Mouse (Mus musculus) midbrain, embryonic 12.5 days (tissue): ENCODE measurements around the gene Tmc7. TPM values are rescaled to one million over a fixed set of nuclear protein-coding genes. Genes with fewer than 3 reads are reported as not detected.

Source experiments
- ATAC-seq: fragments of 200-750 bp; cut with Nextera tagmentation; 2 replicates; pipeline ENCODE4 v1.8.0; 2017; ENCODE audit warnings: low read depth, moderate TSS enrichment, moderate library complexity; ENCODE audit not compliant: low FRiP score
- H3K27ac ChIP-seq: fragments of 300-500 bp; sonication (generic); replicated peaks from 2 replicates; pipeline ENCODE4 v1.5.1; 2016; ENCODE audit warnings: mild to moderate bottlenecking
- H3K27me3 ChIP-seq: fragments of 300-500 bp; sonication (generic); 2 replicates; pipeline ENCODE4 v1.6.1; 2016; ENCODE audit warnings: mild to moderate bottlenecking
- H3K36me3 ChIP-seq: fragments of 300-500 bp; sonication (generic); 2 replicates; pipeline ENCODE4 v1.6.1; 2016
- H3K4me1 ChIP-seq: fragments of 300-500 bp; sonication (generic); 2 replicates; pipeline ENCODE4 v1.6.1; 2016
- H3K4me2 ChIP-seq: fragments of 300-500 bp; sonication (generic); replicated peaks from 2 replicates; pipeline ENCODE4 v1.6.1; 2016; ENCODE audit warnings: mild to moderate bottlenecking, moderate library complexity
- H3K4me3 ChIP-seq: fragments of 300-500 bp; sonication (generic); 2 replicates; pipeline ENCODE4 v1.5.1; 2016; ENCODE audit warnings: mild to moderate bottlenecking
- H3K9ac ChIP-seq: fragments of 300-500 bp; sonication (generic); replicated peaks from 2 replicates; pipeline ENCODE4 v1.6.1; 2016; ENCODE audit warnings: mild to moderate bottlenecking, moderate library complexity
- H3K9me3 ChIP-seq: fragments of 300-500 bp; sonication (generic); 2 replicates; pipeline ENCODE4 v1.6.1; 2016; ENCODE audit warnings: mild to moderate bottlenecking
- WGBS: fragments of 180-500 bp; shearing (Covaris S2); methylation state at CpG from one replicate; pipeline ENCODE4 v1.1.7; 2016; 5-methylcytosine and 5-hydroxymethylcytosine counted together
- polyA plus RNA-seq: library from polyadenylated mRNA; unstranded; fragments of >200 nt; fragmentation: Nextera tagmentation; extraction: Ambion mirVana; gene quantifications from 2 replicates; pipeline ENCODE4 v1.2.1, GENCODE M21; 2016

The Tmc7 gene
- polyA plus RNA-seq, result 9.1 and 10.4 TPM in 2 replicates

DNA sequence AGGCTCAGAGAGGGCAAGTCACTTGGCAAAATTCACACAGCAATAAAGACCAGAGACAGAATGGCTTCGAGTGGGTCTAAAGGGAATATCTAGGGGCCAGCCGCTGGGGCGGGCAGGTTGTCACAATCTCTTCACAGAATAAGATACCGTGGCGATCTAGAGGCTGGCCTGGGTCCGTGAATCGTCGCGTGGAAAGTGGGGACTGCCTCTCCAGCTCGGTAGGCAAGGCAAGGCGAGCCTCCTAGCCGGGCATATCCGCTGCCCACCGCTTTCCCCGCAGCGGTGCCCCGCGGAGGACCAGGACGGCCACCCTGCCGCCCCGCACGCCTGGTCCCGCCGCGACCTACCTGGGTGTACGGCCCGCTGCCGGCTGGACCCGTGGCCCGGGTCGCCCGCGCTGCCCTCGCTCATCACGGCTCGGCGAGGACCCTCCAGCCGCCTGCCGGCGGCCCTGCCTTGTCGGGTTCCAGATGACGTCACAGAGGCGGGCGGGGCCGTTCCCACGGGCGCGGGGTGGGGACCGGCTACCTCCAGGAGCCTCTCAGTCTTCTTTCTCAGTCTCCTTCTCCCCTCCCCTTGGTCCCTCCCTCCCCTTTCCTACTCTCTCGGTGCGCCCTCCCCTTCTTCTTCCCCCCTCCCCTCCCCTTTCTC, at the start of gene Tmc7:
Gene Tmc7, minus strand, starts transcription at position 480 of the 651 bp plus-strand sequence.
- Histone ChIP-seq H3K9ac (peak within 1 kb of the TSS; percentile 77), H3K27ac (peak within 1 kb of the TSS; percentile 62), H3K4me3 (peak within 1 kb of the TSS; percentile 65), H3K9me3 (0 out of 2 replicates have a peak, but pooled peaks cover 6% of the 10 kb centered on the region), H3K4me2 (peak within 1 kb of the TSS; percentile 72), H3K36me3 (peaks cover 13% of the 10 kb centered on the region), H3K4me1 (peaks cover 18% of the 10 kb centered on the region), H3K27me3 (peaks cover 4% of the 10 kb centered on the region; the same call in 1 of the 2 replicates)
- WGBS, result 1% methylated on average over 50 of the region's 51 CpGs
- ATAC-seq, result peak; percentile 90

DNA sequence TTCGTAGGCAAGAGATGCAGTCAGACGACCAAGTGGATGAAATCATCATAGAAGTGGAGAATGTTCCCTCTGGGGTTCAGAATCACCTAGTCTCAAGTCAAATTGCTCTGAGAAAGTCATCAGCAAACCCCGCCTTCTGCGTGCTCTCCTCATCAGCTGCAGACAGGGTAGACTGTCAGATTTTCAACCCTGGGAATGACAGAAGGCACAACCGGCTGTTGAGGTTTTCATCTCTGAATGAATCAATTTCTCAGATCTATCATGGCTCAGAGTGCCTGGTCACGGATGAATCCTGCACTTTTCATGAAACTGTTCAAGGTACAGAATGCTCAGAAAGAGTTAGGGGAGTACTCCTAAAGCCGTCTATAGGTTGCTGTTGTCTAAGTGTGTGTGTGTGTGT, 49.4 kb upstream of the Tmc7 start:
- ATAC-seq, result no peak

GRCm38 (mm10) chr7:118633094-118633493, 48.6 kb upstream of the Tmc7 start:
- Histone ChIP-seq H3K4me2 (no peak overlapping the region), H3K4me3 (no peak overlapping the region), H3K36me3 (no peaks in the 10 kb centered on the region), H3K27ac (no peak overlapping the region), H3K27me3 (no peaks in the 10 kb centered on the region), H3K4me1 (no peaks in the 10 kb centered on the region), H3K9me3 (no peaks in the 10 kb centered on the region), H3K9ac (no peak overlapping the region)
- WGBS, result 87% methylated on average over 9 of the region's 9 CpGs
- ATAC-seq, result no peak

More for the DNA sequence above, 49.4 kb upstream of the Tmc7 start:
- WGBS, result 85% methylated on average over 7 of the region's 7 CpGs
- Histone ChIP-seq H3K9me3 (no peaks in the 10 kb centered on the region), H3K9ac (no peak overlapping the region), H3K36me3 (no peaks in the 10 kb centered on the region), H3K4me2 (no peak overlapping the region), H3K27ac (no peak overlapping the region), H3K27me3 (no peaks in the 10 kb centered on the region), H3K4me1 (no peaks in the 10 kb centered on the region), H3K4me3 (no peak overlapping the region)

- no peak overlapping the region for H3K4me3 ChIP-seq
- no peak overlapping the region for H3K4me2 ChIP-seq
- H3K9ac ChIP-seq, result no peak overlapping the region
- H3K36me3 ChIP-seq, result no peaks in the 10 kb centered on the region
- H3K27ac ChIP-seq, result no peak overlapping the region
- H3K4me1 ChIP-seq, result no peaks in the 10 kb centered on the region
- H3K27me3 ChIP-seq, result no peaks in the 10 kb centered on the region
- ATAC-seq, result no peak
- H3K9me3 ChIP-seq, result no peaks in the 10 kb centered on the region
- 82% methylated on average over 13 of the region's 13 CpGs for WGBS
These were observed 43.2 kb upstream of the Tmc7 start for GRCm38 (mm10) chr7:118627550-118628298.

DNA sequence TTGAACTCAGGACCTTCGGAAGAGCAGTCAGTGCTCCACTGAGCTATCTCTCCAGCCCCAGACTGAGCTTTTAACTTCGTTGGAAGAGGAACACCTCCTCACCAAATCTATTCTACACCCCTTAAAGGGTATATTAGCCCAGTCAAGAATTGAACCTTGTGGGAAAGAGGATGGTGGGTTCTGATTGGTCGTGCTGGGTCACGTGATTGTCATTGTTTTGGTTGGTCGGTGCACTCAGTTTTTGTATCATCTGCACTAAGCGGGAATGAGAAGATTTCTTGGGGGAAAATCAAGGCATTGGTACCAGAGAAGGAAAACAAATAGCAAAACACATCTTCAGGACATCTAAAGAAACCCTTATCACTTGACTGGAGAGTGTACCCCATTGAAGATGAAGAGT, 36.6 kb upstream of the Tmc7 start:
- no peak overlapping the region for H3K9ac ChIP-seq
- H3K27me3 ChIP-seq, result no peaks in the 10 kb centered on the region
- no peaks in the 10 kb centered on the region for H3K9me3 ChIP-seq
- H3K36me3 ChIP-seq, result no peaks in the 10 kb centered on the region
- no peak for ATAC-seq
- no peak overlapping the region for H3K27ac ChIP-seq
- no peaks in the 10 kb centered on the region for H3K4me1 ChIP-seq
- WGBS, result 84% methylated on average over 6 of the region's 6 CpGs
- no peak overlapping the region for H3K4me2 ChIP-seq
- H3K4me3 ChIP-seq, result no peak overlapping the region

- WGBS, result 93% methylated on average over 7 of the region's 7 CpGs
- H3K9ac ChIP-seq, result no peak overlapping the region
- no peaks in the 10 kb centered on the region for H3K36me3 ChIP-seq
- no peak overlapping the region for H3K27ac ChIP-seq
- no peak overlapping the region for H3K4me3 ChIP-seq
- no peaks in the 10 kb centered on the region for H3K27me3 ChIP-seq
- no peaks in the 10 kb centered on the region for H3K4me1 ChIP-seq
- ATAC-seq, result no peak
- no peak overlapping the region for H3K4me2 ChIP-seq
- no peaks in the 10 kb centered on the region for H3K9me3 ChIP-seq
These were observed 35.8 kb upstream of the Tmc7 start for GRCm38 (mm10) chr7:118620243-118620906.

- 82% methylated on average over 5 of the region's 5 CpGs for WGBS
- no peak overlapping the region for H3K4me2 ChIP-seq
- ATAC-seq, result no peak
These were observed 33.6 kb upstream of the Tmc7 start for GRCm38 (mm10) chr7:118618104-118618503.

GRCm38 (mm10) chr7:118614076-118614475, 29.5 kb upstream of the Tmc7 start:
- Histone ChIP-seq H3K9me3 (no peaks in the 10 kb centered on the region), H3K4me2 (peak overlapping the region; percentile 13; the same call in 1 of the 2 replicates), H3K27ac (no peak overlapping the region), H3K4me3 (no peak overlapping the region), H3K9ac (no peak overlapping the region), H3K36me3 (no peaks in the 10 kb centered on the region), H3K27me3 (no peaks in the 10 kb centered on the region), H3K4me1 (peaks cover 9% of the 10 kb centered on the region)
- ATAC-seq, result no peak
- 30% methylated on average over 13 of the region's 13 CpGs for WGBS

More at GRCm38 (mm10) chr7:118618104-118618503, 33.6 kb upstream of the Tmc7 start:
- Histone ChIP-seq H3K27me3 (no peaks in the 10 kb centered on the region), H3K4me1 (peaks cover 6% of the 10 kb centered on the region; the same call in 1 of the 2 replicates), H3K9me3 (no peaks in the 10 kb centered on the region), H3K4me3 (no peak overlapping the region), H3K27ac (no peak overlapping the region), H3K9ac (no peak overlapping the region), H3K36me3 (no peaks in the 10 kb centered on the region)

DNA sequence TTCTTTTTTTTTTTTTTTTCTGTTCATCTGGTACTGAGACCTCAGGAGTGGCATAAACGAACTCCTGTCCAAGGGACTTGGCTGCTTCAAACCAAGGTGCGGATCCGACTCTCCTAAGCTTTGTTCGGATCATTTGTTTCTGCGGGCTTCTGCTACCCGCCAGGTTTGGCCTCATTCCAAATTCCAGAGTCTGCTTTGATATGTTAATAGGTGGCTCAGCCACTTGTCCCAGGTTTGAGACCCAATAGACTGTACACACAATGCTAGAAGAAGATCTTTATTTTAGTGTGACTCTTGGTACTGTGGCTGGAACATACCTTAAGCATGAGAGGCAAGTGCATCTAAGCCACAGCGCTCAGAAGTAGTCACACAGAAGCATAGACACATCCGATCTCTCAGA, 27.4 kb upstream of the Tmc7 start:
- 63% methylated on average over 8 of the region's 8 CpGs for WGBS
- Histone ChIP-seq H3K4me1 (peaks cover 9% of the 10 kb centered on the region), H3K9ac (no peak overlapping the region), H3K4me3 (no peak overlapping the region), H3K27me3 (no peaks in the 10 kb centered on the region), H3K4me2 (no peak overlapping the region), H3K27ac (no peak overlapping the region), H3K36me3 (no peaks in the 10 kb centered on the region), H3K9me3 (no peaks in the 10 kb centered on the region)
- ATAC-seq, result no peak

DNA sequence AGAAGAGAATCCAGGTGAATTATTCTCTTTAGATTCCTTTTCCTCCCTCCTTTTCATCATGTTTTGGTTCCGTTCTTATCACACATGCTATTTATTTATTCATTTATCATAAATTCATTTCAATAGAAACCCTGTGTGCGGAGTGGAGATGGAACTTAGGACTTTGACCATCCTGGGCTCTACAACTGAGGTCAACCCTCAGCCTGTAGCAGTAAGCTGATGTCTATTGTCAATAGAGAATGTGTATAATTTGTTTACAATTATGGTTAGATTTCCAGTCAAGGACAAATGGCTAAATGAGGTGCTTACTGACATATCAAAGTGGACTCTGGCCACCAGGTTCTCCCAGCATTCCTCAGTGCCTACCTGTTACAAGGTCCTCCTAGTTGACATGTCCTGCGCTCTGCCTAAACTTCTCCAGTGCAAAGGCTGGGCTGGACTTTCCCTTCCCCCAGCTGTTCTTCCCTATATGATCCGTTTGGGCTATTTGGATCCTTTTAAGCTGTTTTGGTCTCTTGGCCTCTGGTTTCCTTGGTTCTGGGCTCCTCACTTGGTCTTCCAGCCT, 26.7 kb upstream of the Tmc7 start:
- Histone ChIP-seq H3K36me3 (no peaks in the 10 kb centered on the region), H3K27me3 (no peaks in the 10 kb centered on the region), H3K4me2 (no peak overlapping the region), H3K4me3 (no peak overlapping the region), H3K27ac (no peak overlapping the region), H3K9ac (no peak overlapping the region), H3K4me1 (peaks cover 9% of the 10 kb centered on the region), H3K9me3 (peaks cover 4% of the 10 kb centered on the region; the same call in 1 of the 2 replicates)
- WGBS, result 87% methylated on average over 4 of the region's 4 CpGs
- no peak for ATAC-seq

DNA sequence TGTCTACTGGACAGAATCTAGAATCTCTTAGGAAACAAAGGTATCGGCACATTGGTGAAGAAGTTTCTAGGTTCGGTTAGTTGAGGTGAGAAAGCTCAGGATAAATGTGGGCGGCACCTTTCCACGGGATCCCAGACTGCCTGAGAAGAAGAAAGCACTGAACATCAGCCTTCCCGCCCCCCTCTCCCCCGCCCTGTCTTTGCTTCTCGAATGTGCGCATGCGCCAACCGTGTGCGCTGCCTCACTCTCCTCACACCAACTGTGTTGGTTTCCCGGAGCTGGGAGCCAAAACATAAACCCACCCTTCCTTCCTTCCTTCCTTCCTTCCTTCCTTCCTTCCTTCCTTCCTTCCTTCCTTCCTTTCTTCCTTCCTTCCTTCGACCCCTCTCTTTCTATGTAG, 26.2 kb upstream of the Tmc7 start:
- no peak overlapping the region for H3K4me3 ChIP-seq
- 93% methylated on average over 13 of the region's 13 CpGs for whole genome bisulfite sequencing
- no peaks in the 10 kb centered on the region for H3K27me3 ChIP-seq

GRCm38 (mm10) chr7:118609815-118610214, 25.3 kb upstream of the Tmc7 start:
- Histone ChIP-seq H3K4me3 (no peak overlapping the region), H3K36me3 (no peaks in the 10 kb centered on the region), H3K9ac (no peak overlapping the region), H3K4me2 (no peak overlapping the region), H3K9me3 (peaks cover 5% of the 10 kb centered on the region; the same call in 1 of the 2 replicates), H3K4me1 (peaks cover 9% of the 10 kb centered on the region), H3K27me3 (no peaks in the 10 kb centered on the region), H3K27ac (no peak overlapping the region)
- ATAC-seq, result no peak
- 90% methylated on average over 7 of the region's 7 CpGs for WGBS

More for the DNA sequence above, 26.2 kb upstream of the Tmc7 start:
- no peak overlapping the region for H3K27ac ChIP-seq
- no peak overlapping the region for H3K9ac ChIP-seq
- no peak overlapping the region for H3K4me2 ChIP-seq
- no peaks in the 10 kb centered on the region for H3K36me3 ChIP-seq
- peaks cover 5% of the 10 kb centered on the region; the same call in 1 of the 2 replicates for H3K9me3 ChIP-seq
- no peak for ATAC-seq
- H3K4me1 ChIP-seq, result peaks cover 9% of the 10 kb centered on the region
